Mouse (Mus musculus): Measurements from ENCODE around the gene Pym1. TPM values are rescaled to one million over a fixed set of nuclear protein-coding genes. Genes with fewer than 3 reads are reported as not detected.
A peak's percentile ranks its signal among the peaks of the same experiment; 100 is the strongest.

Pym1 gene
- polyA plus RNA-seq, 1 experiment = 38.2 TPM

DNA sequence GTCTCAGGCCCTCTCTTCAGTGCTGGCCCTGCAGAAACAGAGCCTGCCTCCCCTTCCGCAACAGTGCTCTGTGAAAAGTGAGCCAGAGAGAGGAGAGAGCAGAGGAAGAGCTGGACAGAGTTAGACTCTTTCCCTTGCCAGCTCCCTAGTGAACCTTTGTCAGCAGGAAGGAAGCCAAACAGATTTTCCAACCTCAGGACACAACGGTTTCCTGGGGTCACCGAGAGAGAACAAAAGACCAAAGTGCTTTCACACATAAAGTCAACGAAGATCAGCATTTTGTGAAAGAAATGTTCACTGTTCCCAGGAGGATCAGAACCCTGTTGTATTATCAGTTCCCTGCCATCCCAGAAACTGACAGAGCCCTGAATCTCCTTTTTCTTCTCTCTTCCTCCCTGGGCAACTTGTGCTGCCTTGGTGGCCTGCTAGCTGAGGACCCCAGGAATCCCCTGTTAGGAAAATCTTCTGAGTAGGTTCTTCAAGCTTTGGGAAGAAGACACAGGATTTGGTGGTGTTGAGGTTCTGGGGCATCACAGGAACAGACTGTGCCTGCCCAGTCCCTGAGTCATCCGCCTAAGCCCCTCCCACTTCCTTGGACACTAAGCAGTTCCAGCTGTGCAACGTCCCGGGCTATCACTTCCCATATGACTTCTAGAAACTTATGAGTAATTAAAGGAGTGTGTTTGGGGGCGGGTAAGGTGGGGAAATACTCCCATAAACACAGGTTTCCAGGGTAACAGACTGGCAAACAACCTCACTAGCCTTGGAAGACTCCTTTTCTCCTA is 31.5 kb downstream of the Pym1 start:
- Histone ChIP-seq H3K4me3 (ENCODE audit: insufficient read depth, low read length) (no peak overlapping the region), H3K4me1 (ENCODE audit: control insufficient read depth, insufficient read depth, low read length) (peaks cover 20% of the 10 kb centered on the region), H3K27ac (ENCODE audit: insufficient read depth, low read length) (peak overlapping the region; percentile 99)
- TF ChIP-seq CTCF (IDR thresholded peaks at IDR 0.05; ENCODE audit: borderline replicate concordance, insufficient read depth, low read length) (no peak), POLR2A (IDR thresholded peaks at IDR 0.05; ENCODE audit: low read depth, low read length) (peak; percentile 50)

DNA sequence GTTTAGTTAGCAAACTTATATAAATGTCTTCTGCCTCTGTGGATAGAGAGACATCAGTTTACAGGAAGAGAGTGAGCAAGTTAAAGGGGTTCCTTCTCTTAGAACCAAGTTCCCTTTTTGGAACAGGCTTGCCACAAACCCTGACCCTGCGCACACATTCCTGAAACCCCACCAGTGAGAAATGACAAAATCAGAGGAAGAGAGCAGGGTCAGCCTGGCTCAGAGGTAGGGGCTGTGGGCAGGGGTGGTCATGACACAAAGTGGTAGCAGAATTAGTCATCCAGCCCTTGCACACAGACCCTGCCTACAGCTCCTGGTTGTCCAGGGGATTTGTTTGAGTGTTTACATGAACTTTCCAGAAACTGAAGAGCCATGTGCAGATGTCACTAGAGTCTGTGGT is 32.5 kb downstream of the Pym1 start:
- Histone ChIP-seq H3K4me1 (ENCODE audit: control insufficient read depth, insufficient read depth, low read length) (peaks cover 20% of the 10 kb centered on the region), H3K4me3 (ENCODE audit: insufficient read depth, low read length) (no peak overlapping the region), H3K27ac (ENCODE audit: insufficient read depth, low read length) (peak overlapping the region; percentile 69)
- TF ChIP-seq CTCF (IDR thresholded peaks at IDR 0.05; ENCODE audit: borderline replicate concordance, insufficient read depth, low read length) (no peak), POLR2A (IDR thresholded peaks at IDR 0.05; ENCODE audit: low read depth, low read length) (no peak)

DNA sequence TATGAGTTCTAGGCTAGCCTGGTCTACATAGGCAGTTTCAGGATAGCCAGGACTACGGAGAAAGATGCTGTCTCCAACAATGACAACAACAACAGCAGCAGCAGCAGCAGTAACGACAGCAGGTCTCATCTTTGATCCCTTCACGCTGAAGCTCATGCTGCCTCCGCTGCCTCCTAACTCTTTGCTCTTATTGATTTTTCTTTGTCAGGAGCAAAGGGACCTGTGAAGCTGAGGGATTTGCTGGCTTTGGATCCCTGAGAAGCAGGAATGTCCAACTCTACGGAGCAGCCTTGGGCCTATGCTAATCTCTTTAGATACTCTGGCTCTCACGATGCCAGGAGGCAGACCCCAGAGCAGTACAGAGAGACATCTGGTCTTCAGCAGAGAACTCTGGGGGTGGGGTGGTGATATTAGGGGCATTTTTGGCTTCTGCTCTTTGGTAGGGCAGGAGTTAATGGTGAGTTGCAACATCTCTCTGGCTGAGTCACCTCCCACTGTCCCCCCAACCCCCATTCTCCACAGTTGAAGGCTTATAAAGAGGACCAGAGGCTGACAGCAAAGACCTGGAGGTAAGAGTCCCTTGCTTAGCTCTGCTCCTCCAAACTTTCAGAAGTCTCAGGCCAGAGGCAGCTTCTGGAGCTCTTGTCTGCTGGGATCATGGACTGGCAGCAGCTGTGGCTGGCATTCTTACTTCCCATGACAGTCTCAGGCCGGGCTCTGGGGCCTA is 42.9 kb downstream of the Pym1 start, which contains the start of gene Mmp19:
TSS of gene Mmp19 (plus strand) at position 513 of the 727 bp plus-strand sequence.
- TF ChIP-seq CTCF (IDR thresholded peaks at IDR 0.05; ENCODE audit: borderline replicate concordance, insufficient read depth, low read length) (no peak), POLR2A (IDR thresholded peaks at IDR 0.05; ENCODE audit: low read depth, low read length) (peak; percentile 76)
- Histone ChIP-seq H3K4me1 (ENCODE audit: control insufficient read depth, insufficient read depth, low read length) (0 out of 2 replicates have a peak, but pooled peaks cover 4% of the 10 kb centered on the region), H3K27ac (ENCODE audit: insufficient read depth, low read length) (peak within 1 kb of the TSS; percentile 49), H3K4me3 (ENCODE audit: insufficient read depth, low read length) (peak within 1 kb of the TSS; percentile 27; the same call in 1 of the 2 replicates)

DNA sequence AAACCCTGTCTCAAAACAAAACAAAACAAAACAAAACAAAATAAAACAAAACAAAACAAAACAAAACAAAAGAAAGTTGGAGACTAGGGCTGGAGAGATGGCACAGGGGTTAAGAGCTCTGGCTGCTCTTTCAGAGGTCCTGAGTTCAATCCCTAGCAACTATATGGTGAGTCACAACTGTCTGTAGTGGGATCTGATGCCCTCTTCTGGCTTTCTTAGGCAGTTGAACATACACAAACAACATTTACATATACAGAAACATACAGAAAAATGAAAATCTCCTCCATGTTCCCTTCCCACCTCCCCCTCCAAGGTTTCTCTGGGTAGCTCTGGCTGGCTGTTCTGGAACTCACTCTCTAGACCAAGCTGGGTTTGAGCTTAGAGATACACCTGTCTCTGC is 44.4 kb downstream of the Pym1 start:
- TF ChIP-seq POLR2A (IDR thresholded peaks at IDR 0.05; ENCODE audit: low read depth, low read length) = no peak
- TF ChIP-seq CTCF (IDR thresholded peaks at IDR 0.05; ENCODE audit: borderline replicate concordance, insufficient read depth, low read length) = no peak
- Histone ChIP-seq H3K27ac (ENCODE audit: insufficient read depth, low read length) (no peak overlapping the region), H3K4me3 (ENCODE audit: insufficient read depth, low read length) (no peak overlapping the region), H3K4me1 (ENCODE audit: control insufficient read depth, insufficient read depth, low read length) (0 out of 2 replicates have a peak, but pooled peaks cover 2% of the 10 kb centered on the region)

DNA sequence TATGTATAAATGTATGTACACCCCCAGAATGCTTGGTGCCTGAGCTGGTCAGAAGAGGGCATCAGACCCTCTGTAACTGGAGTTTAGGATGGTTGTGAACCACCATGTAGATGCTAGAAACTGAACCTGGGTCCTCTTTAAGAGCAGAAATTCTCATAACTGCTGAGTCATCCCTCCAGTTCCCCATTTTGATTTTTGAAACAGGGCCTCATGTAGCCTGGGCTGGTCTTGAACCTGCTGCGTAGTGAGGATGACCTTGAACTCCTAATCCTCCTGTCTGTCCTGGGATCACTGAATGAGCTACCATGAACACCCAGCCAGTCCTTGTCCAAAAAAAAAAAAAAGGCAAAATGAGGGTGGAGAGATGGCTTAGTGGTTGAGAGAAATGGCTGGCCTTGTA is 45.6 kb downstream of the Pym1 start:
- H3K4me3 ChIP-seq (ENCODE audit: insufficient read depth, low read length) = no peak overlapping the region
- TF ChIP-seq CTCF (IDR thresholded peaks at IDR 0.05; ENCODE audit: borderline replicate concordance, insufficient read depth, low read length) = no peak
- no peak for TF ChIP-seq POLR2A (IDR thresholded peaks at IDR 0.05; ENCODE audit: low read depth, low read length)
- 0 out of 2 replicates have a peak, but pooled peaks cover 2% of the 10 kb centered on the region for H3K4me1 ChIP-seq (ENCODE audit: control insufficient read depth, insufficient read depth, low read length)
- H3K27ac ChIP-seq (ENCODE audit: insufficient read depth, low read length) = no peak overlapping the region

DNA sequence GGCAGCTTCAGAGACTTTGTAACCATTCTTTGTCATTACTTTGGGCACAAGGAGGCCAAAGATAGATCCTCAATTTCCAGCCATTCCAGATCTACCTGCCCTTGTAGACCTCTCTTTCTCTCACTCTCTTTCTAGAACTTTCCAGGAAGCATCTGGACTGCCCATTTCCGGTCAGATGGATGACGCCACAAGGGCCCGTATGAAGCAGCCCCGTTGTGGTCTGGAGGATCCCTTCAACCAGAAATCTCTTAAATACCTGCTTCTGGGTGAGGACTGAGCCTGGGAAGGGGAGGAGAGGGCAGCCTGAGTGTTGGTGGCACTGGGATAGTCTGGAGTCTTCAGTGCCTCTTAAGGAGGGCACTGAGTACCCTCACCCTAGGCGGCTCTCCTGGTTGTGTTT is 46.7 kb downstream of the Pym1 start:
- H3K27ac ChIP-seq (ENCODE audit: insufficient read depth, low read length) = no peak overlapping the region
- no peak overlapping the region for H3K4me3 ChIP-seq (ENCODE audit: insufficient read depth, low read length)
- H3K4me1 ChIP-seq (ENCODE audit: control insufficient read depth, insufficient read depth, low read length) = 0 out of 2 replicates have a peak, but pooled peaks cover 2% of the 10 kb centered on the region
- TF ChIP-seq POLR2A (IDR thresholded peaks at IDR 0.05; ENCODE audit: low read depth, low read length) (no peak), CTCF (IDR thresholded peaks at IDR 0.05; ENCODE audit: borderline replicate concordance, insufficient read depth, low read length) (no peak)

DNA sequence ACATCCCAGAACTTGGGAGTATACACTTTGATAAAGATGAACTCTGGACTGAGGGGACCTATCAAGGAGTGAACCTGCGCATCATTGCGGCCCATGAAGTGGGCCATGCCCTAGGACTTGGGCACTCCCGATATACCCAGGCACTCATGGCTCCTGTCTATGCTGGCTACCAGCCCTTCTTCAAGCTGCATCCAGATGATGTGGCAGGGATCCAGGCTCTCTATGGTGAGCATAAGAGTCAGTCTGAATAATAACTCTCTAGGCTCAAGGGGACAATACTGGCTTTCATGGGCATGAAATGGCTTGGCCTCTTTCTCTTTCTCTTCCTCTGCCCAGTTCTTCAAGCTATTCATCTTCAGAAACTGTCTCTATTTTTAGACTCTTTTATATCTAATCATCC is 47.9 kb downstream of the Pym1 start:
- Histone ChIP-seq H3K4me3 (ENCODE audit: insufficient read depth, low read length) (no peak overlapping the region), H3K4me1 (ENCODE audit: control insufficient read depth, insufficient read depth, low read length) (no peaks in the 10 kb centered on the region), H3K27ac (ENCODE audit: insufficient read depth, low read length) (no peak overlapping the region)
- TF ChIP-seq POLR2A (IDR thresholded peaks at IDR 0.05; ENCODE audit: low read depth, low read length) (no peak), CTCF (IDR thresholded peaks at IDR 0.05; ENCODE audit: borderline replicate concordance, insufficient read depth, low read length) (no peak)

DNA sequence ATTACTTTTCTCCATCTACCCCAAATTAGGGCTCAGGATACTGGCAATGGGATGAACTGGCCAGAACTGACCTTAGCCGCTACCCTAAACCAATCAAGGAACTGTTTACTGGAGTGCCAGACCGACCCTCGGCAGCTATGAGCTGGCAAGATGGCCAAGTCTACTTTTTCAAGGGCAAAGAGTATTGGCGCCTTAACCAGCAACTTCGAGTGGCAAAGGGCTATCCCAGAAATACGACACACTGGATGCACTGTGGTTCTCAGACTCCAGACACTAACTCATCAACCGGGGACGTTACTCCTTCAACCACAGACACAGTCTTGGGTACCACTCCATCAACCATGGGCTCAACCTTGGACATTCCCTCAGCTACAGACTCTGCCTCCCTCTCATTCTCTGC is 51.0 kb downstream of the Pym1 start:
- TF ChIP-seq CTCF (IDR thresholded peaks at IDR 0.05; ENCODE audit: borderline replicate concordance, insufficient read depth, low read length) (no peak), POLR2A (IDR thresholded peaks at IDR 0.05; ENCODE audit: low read depth, low read length) (no peak)
- Histone ChIP-seq H3K27ac (ENCODE audit: insufficient read depth, low read length) (no peak overlapping the region), H3K4me1 (ENCODE audit: control insufficient read depth, insufficient read depth, low read length) (peaks cover 6% of the 10 kb centered on the region; the same call in 1 of the 2 replicates), H3K4me3 (ENCODE audit: insufficient read depth, low read length) (no peak overlapping the region)

DNA sequence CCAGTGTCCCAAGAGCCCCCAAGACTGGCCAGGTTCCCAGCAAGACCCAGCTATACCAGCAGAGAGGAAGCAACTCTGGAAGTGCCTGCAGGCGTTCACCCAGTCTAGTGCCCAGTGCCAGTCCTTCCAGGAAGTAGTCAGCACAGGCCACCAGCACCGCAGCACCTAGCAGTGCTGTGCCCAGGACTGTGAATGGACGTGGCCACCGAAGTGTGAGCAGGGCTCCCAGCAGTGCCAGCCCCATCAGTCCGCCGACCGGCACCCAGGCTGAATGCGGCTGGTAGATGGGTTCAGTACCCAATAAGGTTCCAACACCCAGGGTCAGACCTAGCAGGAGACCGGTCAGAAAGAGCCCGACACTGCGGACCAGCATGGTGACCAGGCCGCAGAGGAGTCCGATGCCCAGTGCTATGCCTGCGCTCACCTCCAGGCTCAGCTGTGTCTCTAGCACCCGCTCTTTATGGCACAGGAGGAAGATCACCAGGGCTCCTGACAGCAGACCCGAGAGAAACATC is 54.3 kb downstream of the Pym1 start:
- peak overlapping the region; percentile 73 for H3K4me3 ChIP-seq (ENCODE audit: insufficient read depth, low read length)
- TF ChIP-seq POLR2A (IDR thresholded peaks at IDR 0.05; ENCODE audit: low read depth, low read length) (no peak), CTCF (IDR thresholded peaks at IDR 0.05; ENCODE audit: borderline replicate concordance, insufficient read depth, low read length) (no peak)
- H3K27ac ChIP-seq (ENCODE audit: insufficient read depth, low read length) = no peak overlapping the region
- H3K4me1 ChIP-seq (ENCODE audit: control insufficient read depth, insufficient read depth, low read length) = peaks cover 6% of the 10 kb centered on the region; the same call in 1 of the 2 replicates

All from embryonic fibroblast, embryonic 13.5 days (primary cell).